Mouse (Mus musculus): ENCODE results near the gene Atp8b4. TPM values are rescaled to one million over a fixed set of nuclear protein-coding genes. Genes with fewer than 3 reads are reported as not detected.

Atp8b4 gene
- polyA plus RNA-seq, 1 experiment from 2014 or later = 0.09 TPM

DNA sequence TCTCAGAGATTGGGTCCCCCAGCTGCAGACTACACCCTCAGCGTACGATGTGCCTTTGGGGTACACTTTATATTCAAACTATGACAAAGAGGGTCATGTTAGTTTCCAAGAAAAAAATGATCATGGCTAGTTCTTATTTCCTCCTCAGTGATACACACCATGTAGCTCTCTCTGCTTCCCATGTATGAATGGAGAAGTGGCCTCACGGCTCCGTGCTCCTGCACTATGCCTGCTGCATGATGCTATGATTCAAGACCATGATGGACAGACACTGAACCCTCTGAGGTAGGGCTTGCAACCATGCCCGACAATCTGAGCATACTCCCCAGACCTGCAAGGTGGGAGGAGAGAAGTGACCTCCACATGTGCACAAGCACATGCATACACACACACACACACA, 7.0 kb upstream of the Atp8b4 start:
- no peaks in the 10 kb centered on the region for H3K36me3 ChIP-seq (ENCODE audit: control insufficient read depth, insufficient read depth, low read length)
- 93% methylated on average over 5 of the region's 5 CpGs for WGBS
- no peaks in the 10 kb centered on the region for H3K9me3 ChIP-seq (ENCODE audit: control insufficient read depth, low read length)
- H3K27me3 ChIP-seq (ENCODE audit: control insufficient read depth, insufficient read depth, low read length) = no peaks in the 10 kb centered on the region
- no peaks in the 10 kb centered on the region for H3K4me1 ChIP-seq (ENCODE audit: control insufficient read depth, insufficient read depth, low read length)
- no peak for ATAC-seq (ENCODE audit: insufficient read depth, low FRiP score, low TSS enrichment)
- H3K4me3 ChIP-seq (ENCODE audit: low read depth, low read length) = no peak overlapping the region
- H3K9ac ChIP-seq (ENCODE audit: low read length) = no peak overlapping the region
- DNase-seq (ENCODE audit: low spot score) = no peak
- no peak overlapping the region for H3K4me2 ChIP-seq (ENCODE audit: low read depth)
- H3K27ac ChIP-seq (ENCODE audit: low read depth, low read length) = no peak overlapping the region

DNA sequence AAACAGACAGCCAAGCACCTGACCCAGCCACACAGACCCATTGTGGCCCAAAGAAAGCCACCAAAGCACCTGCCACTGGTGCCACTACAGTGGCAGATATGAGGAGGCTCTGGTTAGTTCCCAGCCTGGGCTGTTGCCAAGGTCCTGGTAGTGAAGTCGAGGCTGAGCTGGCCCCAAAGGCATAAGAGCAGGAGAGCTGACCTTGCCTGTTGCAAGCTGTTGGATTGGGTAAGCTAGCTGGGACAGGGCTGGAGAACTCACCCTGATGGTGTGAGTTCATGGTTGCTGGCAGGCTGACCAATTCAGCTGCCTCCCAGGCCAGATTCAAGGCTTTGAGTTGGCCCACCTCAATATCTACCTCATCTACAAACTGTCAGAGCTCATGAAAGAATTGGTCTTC, 4.7 kb upstream of the Atp8b4 start:
- ATAC-seq (ENCODE audit: insufficient read depth, low FRiP score, low TSS enrichment) = no peak
- Histone ChIP-seq H3K9ac (ENCODE audit: low read length) (no peak overlapping the region), H3K36me3 (ENCODE audit: control insufficient read depth, insufficient read depth, low read length) (no peaks in the 10 kb centered on the region), H3K4me3 (ENCODE audit: low read depth, low read length) (no peak overlapping the region), H3K4me2 (ENCODE audit: low read depth) (no peak overlapping the region), H3K4me1 (ENCODE audit: control insufficient read depth, insufficient read depth, low read length) (no peaks in the 10 kb centered on the region), H3K27me3 (ENCODE audit: control insufficient read depth, insufficient read depth, low read length) (no peaks in the 10 kb centered on the region), H3K9me3 (ENCODE audit: control insufficient read depth, low read length) (no peaks in the 10 kb centered on the region), H3K27ac (ENCODE audit: low read depth, low read length) (no peak overlapping the region)
- DNase-seq (ENCODE audit: low spot score) = no peak
- WGBS = 78% methylated on average over 1 of the region's 1 CpGs

GRCm38 (mm10) chr2:126499730-126500129, 744 bp downstream of the Atp8b4 start:
- H3K4me1 ChIP-seq (ENCODE audit: control insufficient read depth, insufficient read depth, low read length) = no peaks in the 10 kb centered on the region
- 80% methylated on average over 8 of the region's 8 CpGs for WGBS
- no peaks in the 10 kb centered on the region for H3K9me3 ChIP-seq (ENCODE audit: control insufficient read depth, low read length)
- H3K9ac ChIP-seq (ENCODE audit: low read length) = no peak overlapping the region
- no peak overlapping the region for H3K27ac ChIP-seq (ENCODE audit: low read depth, low read length)
- no peak for DNase-seq (ENCODE audit: low spot score)
- H3K27me3 ChIP-seq (ENCODE audit: control insufficient read depth, insufficient read depth, low read length) = no peaks in the 10 kb centered on the region
- H3K36me3 ChIP-seq (ENCODE audit: control insufficient read depth, insufficient read depth, low read length) = no peaks in the 10 kb centered on the region
- ATAC-seq (ENCODE audit: insufficient read depth, low FRiP score, low TSS enrichment) = no peak
- H3K4me2 ChIP-seq (ENCODE audit: low read depth) = no peak overlapping the region
- H3K4me3 ChIP-seq (ENCODE audit: low read depth, low read length) = no peak overlapping the region

DNA sequence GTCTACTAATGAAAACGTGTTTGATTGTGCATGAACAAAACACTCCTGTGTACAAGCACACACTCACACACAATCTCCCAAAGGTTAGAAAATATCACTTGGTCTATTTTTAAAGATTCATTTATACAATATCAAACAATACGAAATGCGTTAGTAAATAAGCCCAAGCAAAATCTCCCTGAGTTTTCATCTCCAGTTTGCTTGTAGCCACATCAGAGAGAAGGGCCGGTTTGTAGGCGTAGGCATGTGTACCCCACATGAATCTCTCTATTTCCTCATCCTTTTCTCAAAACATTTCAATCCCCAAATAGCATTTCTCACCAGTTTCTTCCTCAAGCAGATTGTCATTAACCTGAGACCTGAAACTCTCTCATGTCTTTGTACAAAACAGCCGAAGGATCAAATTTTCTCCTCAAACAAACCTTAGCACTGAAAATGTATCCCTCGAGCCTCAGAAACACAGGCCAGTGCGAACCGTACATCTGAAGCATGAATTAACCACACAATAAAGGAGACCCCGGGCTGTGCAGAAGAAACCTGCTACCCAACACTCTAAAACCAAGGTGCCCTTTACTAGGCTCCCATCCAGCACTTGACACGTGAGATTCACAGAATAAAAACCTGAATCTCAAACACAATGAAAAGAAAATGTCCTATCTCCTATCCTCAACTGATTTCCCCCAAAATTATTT, 1.6 kb downstream of the Atp8b4 start:
- no peak overlapping the region for H3K4me3 ChIP-seq (ENCODE audit: low read depth, low read length)
- 88% methylated on average over 11 of the region's 11 CpGs for WGBS
- H3K36me3 ChIP-seq (ENCODE audit: control insufficient read depth, insufficient read depth, low read length) = no peaks in the 10 kb centered on the region
- DNase-seq (ENCODE audit: low spot score) (no peak), ATAC-seq (ENCODE audit: insufficient read depth, low FRiP score, low TSS enrichment) (no peak)
- no peaks in the 10 kb centered on the region for H3K27me3 ChIP-seq (ENCODE audit: control insufficient read depth, insufficient read depth, low read length)
- no peak overlapping the region for H3K4me2 ChIP-seq (ENCODE audit: low read depth)
- H3K9ac ChIP-seq (ENCODE audit: low read length) = no peak overlapping the region
- H3K4me1 ChIP-seq (ENCODE audit: control insufficient read depth, insufficient read depth, low read length) = no peaks in the 10 kb centered on the region
- H3K9me3 ChIP-seq (ENCODE audit: control insufficient read depth, low read length) = no peaks in the 10 kb centered on the region
- H3K27ac ChIP-seq (ENCODE audit: low read depth, low read length) = no peak overlapping the region

- 85% methylated on average over 9 of the region's 9 CpGs for WGBS
Measured at GRCm38 (mm10) chr2:126496838-126497237, 3.6 kb downstream of the Atp8b4 start.

DNA sequence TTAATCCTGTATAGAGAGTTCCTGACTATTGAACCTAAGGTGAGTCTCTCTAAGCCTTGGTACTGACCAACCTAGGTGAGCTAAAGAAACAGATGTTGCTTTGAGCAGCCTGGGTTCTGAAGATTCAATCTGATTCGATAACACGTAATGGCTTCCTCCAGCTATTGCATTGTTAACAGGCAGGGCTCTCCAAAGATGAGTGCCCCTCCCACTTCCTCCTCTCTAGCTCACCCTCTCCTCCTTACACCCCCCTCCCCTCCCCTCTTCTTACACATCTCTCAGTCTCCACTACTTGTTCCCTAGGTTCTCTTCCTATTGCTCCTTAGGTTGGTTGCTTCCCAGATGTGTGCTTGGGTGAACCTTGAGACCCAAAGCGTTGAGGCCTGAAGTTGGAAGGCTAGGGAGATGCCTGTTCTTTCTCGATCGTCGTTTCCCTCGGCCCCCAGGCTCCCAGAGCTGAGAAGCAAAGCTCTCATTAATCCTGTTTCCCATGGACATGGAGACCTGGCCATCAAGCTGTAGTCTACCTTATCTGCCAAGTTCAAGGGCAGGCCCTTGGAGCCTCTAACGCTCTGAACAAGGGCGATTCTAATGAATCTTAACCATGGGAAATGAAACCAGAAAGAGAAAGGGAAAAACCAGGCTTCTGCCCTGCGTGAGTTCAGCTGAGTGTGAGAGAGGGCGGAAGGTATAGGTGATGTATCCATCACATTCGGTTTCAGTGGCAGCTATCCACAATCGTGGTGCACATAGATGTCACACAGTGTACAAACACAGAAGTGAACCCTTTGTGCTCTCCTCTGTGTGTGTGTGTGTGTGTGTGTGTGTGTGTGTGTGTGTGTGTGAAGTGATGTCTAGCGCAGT, 4.4 kb downstream of the Atp8b4 start:
- no peak for DNase-seq (ENCODE audit: low spot score)
- ATAC-seq (ENCODE audit: insufficient read depth, low FRiP score, low TSS enrichment) = no peak
- Histone ChIP-seq H3K9me3 (ENCODE audit: control insufficient read depth, low read length) (no peaks in the 10 kb centered on the region), H3K27ac (ENCODE audit: low read depth, low read length) (no peak overlapping the region), H3K9ac (ENCODE audit: low read length) (no peak overlapping the region), H3K4me1 (ENCODE audit: control insufficient read depth, insufficient read depth, low read length) (no peaks in the 10 kb centered on the region), H3K27me3 (ENCODE audit: control insufficient read depth, insufficient read depth, low read length) (no peaks in the 10 kb centered on the region), H3K36me3 (ENCODE audit: control insufficient read depth, insufficient read depth, low read length) (no peaks in the 10 kb centered on the region), H3K4me2 (ENCODE audit: low read depth) (no peak overlapping the region), H3K4me3 (ENCODE audit: low read depth, low read length) (no peak overlapping the region)
- 89% methylated on average over 14 of the region's 14 CpGs for WGBS

More at GRCm38 (mm10) chr2:126496838-126497237, 3.6 kb downstream of the Atp8b4 start:
- Histone ChIP-seq H3K9ac (ENCODE audit: low read length) (no peak overlapping the region), H3K4me1 (ENCODE audit: control insufficient read depth, insufficient read depth, low read length) (no peaks in the 10 kb centered on the region), H3K9me3 (ENCODE audit: control insufficient read depth, low read length) (no peaks in the 10 kb centered on the region), H3K4me2 (ENCODE audit: low read depth) (no peak overlapping the region), H3K36me3 (ENCODE audit: control insufficient read depth, insufficient read depth, low read length) (no peaks in the 10 kb centered on the region), H3K27ac (ENCODE audit: low read depth, low read length) (no peak overlapping the region), H3K27me3 (ENCODE audit: control insufficient read depth, insufficient read depth, low read length) (no peaks in the 10 kb centered on the region), H3K4me3 (ENCODE audit: low read depth, low read length) (no peak overlapping the region)
- no peak for DNase-seq (ENCODE audit: low spot score)
- ATAC-seq (ENCODE audit: insufficient read depth, low FRiP score, low TSS enrichment) = no peak

- ATAC-seq (ENCODE audit: insufficient read depth, low FRiP score, low TSS enrichment) (no peak), DNase-seq (ENCODE audit: low spot score) (no peak)
- no peaks in the 10 kb centered on the region for H3K36me3 ChIP-seq (ENCODE audit: control insufficient read depth, insufficient read depth, low read length)
- H3K4me1 ChIP-seq (ENCODE audit: control insufficient read depth, insufficient read depth, low read length) = no peaks in the 10 kb centered on the region
- H3K9me3 ChIP-seq (ENCODE audit: control insufficient read depth, low read length) = no peaks in the 10 kb centered on the region
- no peak overlapping the region for H3K27ac ChIP-seq (ENCODE audit: low read depth, low read length)
- no peak overlapping the region for H3K9ac ChIP-seq (ENCODE audit: low read length)
- no peak overlapping the region for H3K4me2 ChIP-seq (ENCODE audit: low read depth)
- H3K4me3 ChIP-seq (ENCODE audit: low read depth, low read length) = no peak overlapping the region
- no peaks in the 10 kb centered on the region for H3K27me3 ChIP-seq (ENCODE audit: control insufficient read depth, insufficient read depth, low read length)
- 55% methylated on average over 7 of the region's 7 CpGs for WGBS
Measured at GRCm38 (mm10) chr2:126495230-126495629, 5.2 kb downstream of the Atp8b4 start.

DNA sequence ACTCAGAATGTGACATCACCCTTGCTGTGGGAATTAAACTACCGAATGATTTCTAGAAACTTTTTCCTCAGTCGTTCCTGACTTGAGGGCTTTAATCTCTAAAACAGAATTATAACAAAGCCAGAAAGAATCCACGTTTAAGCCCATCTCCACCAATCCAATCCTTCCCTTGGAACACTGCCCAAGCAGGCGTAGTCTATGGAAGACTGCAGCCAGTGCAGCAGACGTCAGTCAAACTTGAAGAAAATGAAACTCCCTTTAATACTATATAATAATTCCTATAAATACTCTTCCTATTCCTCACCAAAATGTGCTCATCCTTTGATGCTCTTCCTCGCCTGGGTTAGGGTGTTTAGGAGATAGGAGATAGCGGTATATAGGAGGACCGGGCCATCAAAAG, 7.2 kb downstream of the Atp8b4 start:
- H3K27me3 ChIP-seq (ENCODE audit: control insufficient read depth, insufficient read depth, low read length) = no peaks in the 10 kb centered on the region
- H3K4me3 ChIP-seq (ENCODE audit: low read depth, low read length) = no peak overlapping the region
- no peaks in the 10 kb centered on the region for H3K36me3 ChIP-seq (ENCODE audit: control insufficient read depth, insufficient read depth, low read length)
- no peak overlapping the region for H3K4me2 ChIP-seq (ENCODE audit: low read depth)
- H3K9me3 ChIP-seq (ENCODE audit: control insufficient read depth, low read length) = no peaks in the 10 kb centered on the region
- ATAC-seq (ENCODE audit: insufficient read depth, low FRiP score, low TSS enrichment) (no peak), DNase-seq (ENCODE audit: low spot score) (no peak)
- H3K4me1 ChIP-seq (ENCODE audit: control insufficient read depth, insufficient read depth, low read length) = no peaks in the 10 kb centered on the region
- H3K9ac ChIP-seq (ENCODE audit: low read length) = no peak overlapping the region
- no peak overlapping the region for H3K27ac ChIP-seq (ENCODE audit: low read depth, low read length)
- 90% methylated on average over 8 of the region's 8 CpGs for WGBS

DNA sequence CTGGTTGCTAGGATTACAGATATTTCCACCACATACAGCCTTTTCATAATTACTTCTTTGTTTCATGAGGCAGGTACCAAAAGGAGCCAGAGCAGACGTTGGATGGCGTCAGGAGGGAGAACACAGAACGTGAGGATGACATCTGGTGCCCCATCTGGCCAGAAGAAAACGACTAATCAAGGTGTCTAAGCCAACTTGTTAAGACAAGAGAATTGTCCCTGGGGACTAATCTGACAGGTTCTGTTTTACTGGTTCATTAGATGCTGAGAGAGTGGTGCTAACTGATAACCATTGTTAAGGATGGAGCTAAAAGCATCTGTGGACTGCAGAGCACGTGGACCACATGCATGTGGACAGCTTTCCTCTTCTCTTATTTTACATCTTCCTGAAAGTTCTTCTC, 7.8 kb downstream of the Atp8b4 start:
- Histone ChIP-seq H3K36me3 (ENCODE audit: control insufficient read depth, insufficient read depth, low read length) (no peaks in the 10 kb centered on the region), H3K9ac (ENCODE audit: low read length) (no peak overlapping the region), H3K9me3 (ENCODE audit: control insufficient read depth, low read length) (no peaks in the 10 kb centered on the region), H3K27ac (ENCODE audit: low read depth, low read length) (no peak overlapping the region), H3K27me3 (ENCODE audit: control insufficient read depth, insufficient read depth, low read length) (no peaks in the 10 kb centered on the region), H3K4me1 (ENCODE audit: control insufficient read depth, insufficient read depth, low read length) (no peaks in the 10 kb centered on the region), H3K4me3 (ENCODE audit: low read depth, low read length) (no peak overlapping the region), H3K4me2 (ENCODE audit: low read depth) (no peak overlapping the region)
- ATAC-seq (ENCODE audit: insufficient read depth, low FRiP score, low TSS enrichment) (no peak), DNase-seq (ENCODE audit: low spot score) (no peak)
- WGBS = 43% methylated on average over 5 of the region's 5 CpGs
